Mouse (Mus musculus): Measurements from ENCODE around the gene Hectd4. TPM values are rescaled to one million over a fixed set of nuclear protein-coding genes. Genes with fewer than 3 reads are reported as not detected.

Hectd4 gene
- polyA plus RNA-seq, 1 experiment from 2014 or later = 5.9 TPM

DNA sequence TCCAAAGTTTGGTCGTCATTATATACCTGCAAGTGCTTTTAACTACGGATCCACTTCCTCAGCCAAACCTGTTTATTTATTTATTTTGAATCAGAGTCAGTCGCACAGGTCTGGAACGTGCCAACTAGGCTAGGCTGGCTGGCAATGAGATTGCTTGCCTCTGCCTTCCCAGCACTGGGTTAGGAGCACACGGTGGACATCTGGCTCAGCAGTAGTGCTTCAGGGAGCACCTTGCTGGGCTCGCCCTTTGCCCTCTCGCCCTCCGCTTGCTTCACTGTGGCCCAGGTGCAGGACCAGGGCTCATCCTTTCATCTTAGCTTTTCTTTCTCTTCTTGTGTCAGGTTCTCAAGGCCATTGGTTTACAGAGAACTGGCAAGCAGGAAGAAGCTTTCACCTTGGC lies 187.8 kb downstream of the Hectd4 start:
- Histone ChIP-seq H3K36me3 (ENCODE audit: inconsistent target) (peaks cover 44% of the 10 kb centered on the region), H3K27ac (no peak overlapping the region), H3K4me3 (ENCODE audit: inconsistent target) (no peak overlapping the region), H3K79me2 (ENCODE audit: inconsistent target) (peaks cover 97% of the 10 kb centered on the region)
- 90% methylated on average over 8 of the region's 8 CpGs for WGBS (ENCODE audit: missing documents)

GRCm38 (mm10) chr5:121410975-121411374 lies 191.0 kb downstream of the Hectd4 start:
- WGBS (ENCODE audit: missing documents) = 96% methylated on average over 4 of the region's 4 CpGs
- Histone ChIP-seq H3K27ac (no peak overlapping the region), H3K36me3 (ENCODE audit: inconsistent target) (peaks cover 73% of the 10 kb centered on the region), H3K79me2 (ENCODE audit: inconsistent target) (peaks cover 72% of the 10 kb centered on the region), H3K4me3 (ENCODE audit: inconsistent target) (no peak overlapping the region)

Other genes starting within 250 kb of the Hectd4 start
- gene Rph3a, start 210.1 kb upstream of the Hectd4 start, polyA plus RNA-seq (2018) = not detected in 3 replicates
- gene Ptpn11, start 28.8 kb upstream of the Hectd4 start, polyA plus RNA-seq (2018) = 29.4 to 39.8 TPM (median 36.3 TPM) in 3 replicates
- 531 to 859 TPM (median 846 TPM) in 3 replicates for gene Rpl6, start 15.7 kb upstream of the Hectd4 start, polyA plus RNA-seq (2018)
- 97.3 to 304 TPM (median 148 TPM) in 3 replicates for gene Trafd1, start 165.4 kb downstream of the Hectd4 start, polyA plus RNA-seq (2018)
- gene Naa25, start 177.7 kb downstream of the Hectd4 start, polyA plus RNA-seq (2018) = 15.3 to 23.7 TPM (median 17.0 TPM) in 3 replicates
- 0.81 to 1.9 TPM (median 1.5 TPM) in 3 replicates for gene Tmem116, start 231.7 kb downstream of the Hectd4 start, polyA plus RNA-seq (2018)
- 327 to 388 TPM (median 342 TPM) in 3 replicates for gene Erp29, start 232.3 kb downstream of the Hectd4 start, polyA plus RNA-seq (2018)

Measured in macrophage (primary cell).